Comparison of ENCODE assay signal across 7 mouse cellular contexts in genomic region chr12:86885746-86886145, GRCm38 (mm10). TPM values are rescaled to one million over a fixed set of nuclear protein-coding genes. Genes with fewer than 3 reads are reported as not detected.
A peak's percentile ranks its signal among the peaks of the same experiment; 100 is the strongest.
DNase-seq lines count a peak whose midpoint lies in the region; ATAC-seq and TF ChIP-seq lines count a peak whose summit lies in the region.

No protein-coding gene starts in this region.

- TF ChIP-seq CTCF in lung, embryonic 14.5 days (IDR thresholded peaks at IDR 0.05; ENCODE audit: low read depth): no peak
- no peak for TF ChIP-seq CTCF in lung, adult 2 months (IDR thresholded peaks at IDR 0.05; ENCODE audit: insufficient read depth, low read length)

- H3K27me3 ChIP-seq in lung, embryonic 14.5 days (ENCODE audit: insufficient read depth, low read length): 0 out of 2 replicates have a peak, but pooled peaks cover 3% of the 10 kb centered on the region
- H3K27me3 ChIP-seq in forebrain, embryonic 12.5 days: no peaks in the 10 kb centered on the region
- no peaks in the 10 kb centered on the region for H3K27me3 ChIP-seq in limb, embryonic 12.5 days
- no peaks in the 10 kb centered on the region for H3K27me3 ChIP-seq in stomach, embryonic 14.5 days (ENCODE audit: control insufficient read depth, insufficient read depth, low read length)

- H3K9me3 ChIP-seq in lung, embryonic 14.5 days (ENCODE audit: low read depth, low read length): no peaks in the 10 kb centered on the region
- H3K9me3 ChIP-seq in forebrain, embryonic 12.5 days: no peaks in the 10 kb centered on the region
- no peaks in the 10 kb centered on the region for H3K9me3 ChIP-seq in limb, embryonic 12.5 days
- no peaks in the 10 kb centered on the region for H3K9me3 ChIP-seq in stomach, embryonic 14.5 days (ENCODE audit: control insufficient read depth, low read depth, low read length)

- H3K36me3 ChIP-seq in lung, embryonic 14.5 days (ENCODE audit: insufficient read depth): 0 out of 2 replicates have a peak, but pooled peaks cover 4% of the 10 kb centered on the region
- H3K36me3 ChIP-seq in forebrain, embryonic 12.5 days (replicated peaks): peaks cover 3% of the 10 kb centered on the region; the same call in 1 of the 2 replicates
- peaks cover 5% of the 10 kb centered on the region; the same call in 1 of the 2 replicates for H3K36me3 ChIP-seq in limb, embryonic 12.5 days
- H3K36me3 ChIP-seq in stomach, embryonic 14.5 days (ENCODE audit: control insufficient read depth, insufficient read depth, low read length): peaks cover 4% of the 10 kb centered on the region

- no peak for ATAC-seq in lung, embryonic 14.5 days (ENCODE audit: insufficient read depth)
- ATAC-seq in forebrain, embryonic 12.5 days (ENCODE audit: low FRiP score): no peak
- no peak for ATAC-seq in limb, embryonic 12.5 days (ENCODE audit: insufficient number of reproducible peaks, insufficient read depth, low FRiP score, low TSS enrichment, low read depth)
- ATAC-seq in stomach, embryonic 14.5 days (ENCODE audit: insufficient number of reproducible peaks, insufficient read depth, low FRiP score, low read depth): no peak

- peaks cover 41% of the 10 kb centered on the region for H3K4me1 ChIP-seq in lung, embryonic 14.5 days (ENCODE audit: insufficient read depth)
- peaks cover 29% of the 10 kb centered on the region for H3K4me1 ChIP-seq in lung, adult 2 months (ENCODE audit: control insufficient read depth, insufficient read depth, low read length)
- peaks cover 71% of the 10 kb centered on the region for H3K4me1 ChIP-seq in forebrain, embryonic 12.5 days
- peaks cover 69% of the 10 kb centered on the region for H3K4me1 ChIP-seq in limb, embryonic 12.5 days (replicated peaks)
- H3K4me1 ChIP-seq in stomach, embryonic 14.5 days (ENCODE audit: control insufficient read depth, insufficient read depth, low read length): peaks cover 50% of the 10 kb centered on the region

- H3K27ac ChIP-seq in lung, embryonic 14.5 days (ENCODE audit: low read depth): peak overlapping the region; percentile 100
- H3K27ac ChIP-seq in forebrain, embryonic 12.5 days: peak overlapping the region; percentile 100
- H3K27ac ChIP-seq in limb, embryonic 12.5 days: peak overlapping the region; percentile 99; the same call in 1 of the 2 replicates
- peak overlapping the region; percentile 89 for H3K27ac ChIP-seq in stomach, embryonic 14.5 days (ENCODE audit: low read length)

- DNase-seq in lung, embryonic 14.5 days: no peak
- no peak for DNase-seq in lung, adult 2 months
- DNase-seq in cerebellum, postnatal 36 days: no peak
- no peak for DNase-seq in right cerebral cortex, adult 18-20 months

- peak overlapping the region; percentile 94; the same call in 1 of the 2 replicates for H3K4me3 ChIP-seq in lung, embryonic 14.5 days (ENCODE audit: low read depth, low read length)
- H3K4me3 ChIP-seq in lung, adult 2 months (replicated peaks; ENCODE audit: extremely low read depth, low read depth, low read length): no peak overlapping the region
- H3K4me3 ChIP-seq in forebrain, embryonic 12.5 days (replicated peaks): peak overlapping the region; percentile 93; the same call in 1 of the 2 replicates
- no peak overlapping the region for H3K4me3 ChIP-seq in limb, embryonic 12.5 days (replicated peaks)
- no peak overlapping the region for H3K4me3 ChIP-seq in stomach, embryonic 14.5 days (ENCODE audit: low read depth, low read length)

- WGBS in lung, embryonic 14.5 days: 25% methylated on average over 5 of the region's 5 CpGs
- 36% methylated on average over 5 of the region's 5 CpGs for WGBS in lung, adult 2 months
- 11% methylated on average over 5 of the region's 5 CpGs for WGBS in forebrain, embryonic 12.5 days
- WGBS in limb, embryonic 12.5 days: 40% methylated on average over 5 of the region's 5 CpGs
- WGBS in stomach, embryonic 14.5 days: 24% methylated on average over 5 of the region's 5 CpGs

- no peak for TF ChIP-seq POLR2A in lung, adult 2 months (IDR thresholded peaks at IDR 0.05; ENCODE audit: borderline replicate concordance, extremely low read depth, low read depth, low read length)

- H3K4me2 ChIP-seq in lung, embryonic 14.5 days: peak overlapping the region; percentile 72
- peak overlapping the region; percentile 97 for H3K4me2 ChIP-seq in forebrain, embryonic 12.5 days
- H3K4me2 ChIP-seq in limb, embryonic 12.5 days: peak overlapping the region; percentile 98
- peak overlapping the region; percentile 43 for H3K4me2 ChIP-seq in stomach, embryonic 14.5 days (replicated peaks; ENCODE audit: low read depth, low read length)

- H3K9ac ChIP-seq in lung, embryonic 14.5 days: no peak overlapping the region
- H3K9ac ChIP-seq in forebrain, embryonic 12.5 days: peak overlapping the region; percentile 36; the same call in 1 of the 2 replicates
- H3K9ac ChIP-seq in limb, embryonic 12.5 days (replicated peaks): no peak overlapping the region
- no peak overlapping the region for H3K9ac ChIP-seq in stomach, embryonic 14.5 days (replicated peaks; ENCODE audit: low read depth, low read length)

RNA-seq across cellular contexts. Expression of gene Irf2bpl, which starts 1.1 kb away (rescaled TPM):
- polyA plus RNA-seq in lung, embryonic 14.5 days (2014; fragmentation: Nextera tagmentation; extraction: Ambion mirVana): 44.6 and 44.8 TPM in 2 replicates
- 50.0 and 79.4 TPM in 2 replicates for polyA plus RNA-seq in lung, adult 2 months (2012; rRNA removed)
- 74.8 and 81.9 TPM in 2 replicates for polyA plus RNA-seq in forebrain, embryonic 12.5 days (2016; fragmentation: Nextera tagmentation; extraction: Ambion mirVana)
- polyA plus RNA-seq in limb, embryonic 12.5 days (2016; fragmentation: Nextera tagmentation; extraction: Ambion mirVana): 55.7 and 57.2 TPM in 2 replicates
- polyA plus RNA-seq in stomach, embryonic 14.5 days (2014; fragmentation: Nextera tagmentation; extraction: Ambion mirVana): 18.2 and 21.6 TPM in 2 replicates

Comparison
In these comparisons a context has a peak if more than half of its experiments do, and no peak if none do; other contexts are left out.
1. H3K4me3 ChIP-seq: peak in lung, embryonic 14.5 days (single experiment) and forebrain, embryonic 12.5 days (single experiment); none in lung, adult 2 months (single experiment), limb, embryonic 12.5 days (single experiment) and stomach, embryonic 14.5 days (single experiment).
2. H3K4me2 ChIP-seq: peak in every context shown above with its lines; median percentile 98 in limb, embryonic 12.5 days; 97 in forebrain, embryonic 12.5 days; 72 in lung, embryonic 14.5 days; 43 in stomach, embryonic 14.5 days.
3. Peak in every context shown above with its lines, with median percentiles within 50 percentile points of each other: H3K27ac ChIP-seq.